Mouse (Mus musculus) neural tube, embryonic 11.5 days (tissue): ENCODE results near the gene Hpca. TPM values are rescaled to one million over a fixed set of nuclear protein-coding genes. Genes with fewer than 3 reads are reported as not detected.
A peak's percentile ranks its signal among the peaks of the same experiment; 100 is the strongest.

ENCODE experiments used
- ATAC-seq: fragments of 200-750 bp; cut with Nextera tagmentation; 2 replicates; pipeline ENCODE4 v1.8.0; 2017; ENCODE audit warnings: moderate number of reproducible peaks, mild to moderate bottlenecking, moderate TSS enrichment, moderate library complexity; ENCODE audit not compliant: insufficient read depth, low FRiP score, low TSS enrichment
- DNase-seq: peaks from one replicate; pipeline ENCODE4 v3.0.0-alpha.2; 2015; ENCODE audit warnings: low spot score
- H3K27ac ChIP-seq: fragments of 300-500 bp; sonication (generic); 2 replicates; pipeline ENCODE4 v1.5.1; 2014; ENCODE audit warnings: low read depth, mild to moderate bottlenecking, low read length
- H3K27me3 ChIP-seq: fragments of 300-500 bp; sonication (generic); 2 replicates; pipeline ENCODE4 v1.6.1; 2014; ENCODE audit warnings: mild to moderate bottlenecking, low read length, mixed read lengths; ENCODE audit not compliant: control insufficient read depth, insufficient read depth
- H3K36me3 ChIP-seq: fragments of 300-500 bp; sonication (generic); 2 replicates; pipeline ENCODE4 v1.6.1; 2014; ENCODE audit warnings: mild to moderate bottlenecking, low read length, moderate library complexity, mixed read lengths; ENCODE audit not compliant: control insufficient read depth, insufficient read depth
- H3K4me1 ChIP-seq: fragments of 300-500 bp; sonication (generic); 2 replicates; pipeline ENCODE4 v1.6.1; 2014; ENCODE audit warnings: low read length, mixed read lengths; ENCODE audit not compliant: control insufficient read depth, insufficient read depth
- H3K4me2 ChIP-seq: fragments of 300-500 bp; sonication (generic); 2 replicates; pipeline ENCODE4 v1.6.1; 2014; ENCODE audit warnings: low read depth, mild to moderate bottlenecking, moderate library complexity
- H3K4me3 ChIP-seq: fragments of 300-500 bp; sonication (generic); 2 replicates; pipeline ENCODE4 v1.5.1; 2014; ENCODE audit warnings: low read depth, low read length
- H3K9ac ChIP-seq: fragments of 300-500 bp; sonication (generic); 2 replicates; pipeline ENCODE4 v1.6.1; 2014; ENCODE audit warnings: mild to moderate bottlenecking, low read length
- H3K9me3 ChIP-seq: fragments of 300-500 bp; sonication (generic); 2 replicates; pipeline ENCODE4 v1.6.1; 2016; ENCODE audit warnings: low read length; ENCODE audit not compliant: control insufficient read depth
- WGBS: fragments of 180-500 bp; shearing (Covaris S2); extraction: QIAGEN DNeasy Blood & Tissue Kit; methylation state at CpG from one replicate; pipeline ENCODE4 v1.1.7; 2014; 5-methylcytosine and 5-hydroxymethylcytosine counted together
- polyA plus RNA-seq: library from polyadenylated mRNA; unstranded; fragments of >200 nt; fragmentation: Nextera tagmentation; extraction: Ambion mirVana; gene quantifications from 2 replicates; pipeline ENCODE4 v1.2.1, GENCODE M21; 2014

Hpca gene
- polyA plus RNA-seq, 1 experiment from 2014 or later, result 8.9 TPM

DNA sequence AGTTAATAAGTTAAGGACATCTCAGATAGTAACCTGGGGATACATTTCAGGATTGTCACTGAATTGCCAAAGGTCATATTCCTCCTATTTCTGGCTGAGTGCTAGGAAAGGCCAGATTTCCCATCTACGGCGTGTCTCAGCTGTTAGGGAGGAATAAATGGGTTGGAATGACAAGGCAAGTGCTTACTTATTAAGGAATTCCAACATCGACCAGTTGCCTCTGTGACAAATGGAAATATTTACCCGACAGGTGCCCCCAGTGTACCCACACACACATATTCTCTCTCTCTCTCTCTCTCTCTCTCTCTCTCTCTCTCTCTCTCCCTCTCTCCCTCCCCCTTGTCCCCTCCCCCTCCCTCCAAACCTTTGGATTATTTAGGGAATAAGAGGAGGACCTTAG is 24.1 kb upstream of the Hpca start:
- H3K4me3 ChIP-seq, result no peak overlapping the region
- peaks cover 2% of the 10 kb centered on the region for H3K36me3 ChIP-seq
- H3K4me1 ChIP-seq, result no peaks in the 10 kb centered on the region; the same call in 1 of the 2 replicates
- H3K27ac ChIP-seq, result no peak overlapping the region
- no peak for DNase-seq
- no peak overlapping the region for H3K9ac ChIP-seq
- no peaks in the 10 kb centered on the region for H3K27me3 ChIP-seq
- ATAC-seq, result no peak
- H3K9me3 ChIP-seq, result no peaks in the 10 kb centered on the region
- whole genome bisulfite sequencing, result 78% methylated on average over 4 of the region's 4 CpGs
- H3K4me2 ChIP-seq, result no peak overlapping the region

DNA sequence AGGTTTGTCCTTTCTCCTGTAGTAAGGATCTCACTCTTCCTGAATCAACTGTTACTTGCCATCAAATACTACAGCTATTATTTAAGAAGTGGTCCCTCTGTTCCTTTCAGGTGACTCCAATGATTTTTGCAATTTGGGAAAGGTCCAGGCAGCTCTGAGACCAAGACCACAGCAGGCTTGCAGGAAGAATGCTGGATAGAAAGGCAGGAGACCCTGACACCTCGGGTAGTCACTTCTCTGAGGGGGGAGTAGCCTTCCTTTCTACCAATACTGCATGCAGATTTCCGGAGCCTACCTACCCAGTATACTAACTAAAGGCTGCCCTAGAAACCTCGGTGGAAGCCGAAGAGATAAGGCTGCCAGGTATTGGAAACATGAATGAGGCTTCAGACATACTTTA is 23.6 kb upstream of the Hpca start:
- H3K9me3 ChIP-seq, result no peaks in the 10 kb centered on the region
- no peak overlapping the region for H3K4me3 ChIP-seq
- no peaks in the 10 kb centered on the region; the same call in 1 of the 2 replicates for H3K4me1 ChIP-seq
- H3K27me3 ChIP-seq, result no peaks in the 10 kb centered on the region
- WGBS, result 77% methylated on average over 4 of the region's 4 CpGs
- H3K27ac ChIP-seq, result 0 out of 2 replicates have a peak overlapping the region, but pooled peaks have one; percentile 42
- no peak overlapping the region for H3K4me2 ChIP-seq
- ATAC-seq (no peak), DNase-seq (no peak)
- H3K36me3 ChIP-seq, result peaks cover 3% of the 10 kb centered on the region
- H3K9ac ChIP-seq, result no peak overlapping the region

DNA sequence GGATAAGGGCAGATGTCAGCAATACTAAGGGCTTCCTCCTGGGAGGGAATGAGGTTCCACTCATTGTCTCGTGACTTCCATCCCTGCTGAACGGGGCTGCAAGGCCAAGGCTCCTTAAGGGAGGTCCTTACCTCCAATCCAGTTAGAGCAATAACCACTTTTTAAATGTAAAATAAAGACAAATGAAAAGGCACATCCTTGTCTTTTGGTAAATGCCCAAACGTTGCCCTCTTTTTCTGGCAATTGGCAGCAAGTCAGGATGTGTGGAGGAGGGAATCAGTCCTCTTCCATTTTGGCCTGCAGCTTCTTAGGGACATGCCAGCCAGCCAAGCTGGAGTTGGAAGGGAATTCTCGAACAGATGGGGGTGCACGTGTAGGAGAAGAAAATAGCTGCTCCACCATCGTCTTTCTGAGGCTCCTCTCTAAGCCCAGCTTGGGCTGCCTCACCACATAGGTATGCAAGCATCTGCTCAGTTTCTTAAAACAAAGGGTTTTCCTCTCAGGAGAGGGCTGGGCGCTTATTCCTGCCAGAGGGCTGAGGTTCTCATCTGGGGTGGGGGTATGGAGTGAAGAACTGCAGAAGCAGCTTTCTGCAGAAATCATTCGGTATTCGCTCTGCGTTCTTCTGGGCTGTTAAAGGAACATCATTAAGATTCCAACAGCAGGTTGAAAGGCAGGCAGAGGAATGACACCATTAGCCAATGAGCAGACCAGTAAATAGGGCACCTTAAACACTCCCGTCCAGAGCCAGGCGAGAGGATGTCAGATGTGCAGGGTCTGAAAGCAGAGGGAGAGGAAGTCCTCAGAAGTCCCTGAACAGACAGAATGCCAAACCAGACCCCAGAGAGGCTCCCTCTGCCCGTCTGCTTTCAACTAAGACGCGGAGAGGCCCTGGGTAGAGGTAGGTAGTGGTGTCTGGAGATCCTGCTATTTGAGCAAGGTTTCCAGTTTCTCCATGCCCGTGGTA is 22.8 kb upstream of the Hpca start:
- 51% methylated on average over 16 of the region's 16 CpGs for WGBS
- Histone ChIP-seq H3K36me3 (peaks cover 3% of the 10 kb centered on the region), H3K27ac (peak overlapping the region; percentile 42; the same call in 1 of the 2 replicates), H3K9ac (no peak overlapping the region), H3K27me3 (no peaks in the 10 kb centered on the region), H3K9me3 (no peaks in the 10 kb centered on the region), H3K4me3 (no peak overlapping the region), H3K4me2 (no peak overlapping the region), H3K4me1 (no peaks in the 10 kb centered on the region; the same call in 1 of the 2 replicates)
- ATAC-seq (no peak), DNase-seq (peak; percentile 23)

DNA sequence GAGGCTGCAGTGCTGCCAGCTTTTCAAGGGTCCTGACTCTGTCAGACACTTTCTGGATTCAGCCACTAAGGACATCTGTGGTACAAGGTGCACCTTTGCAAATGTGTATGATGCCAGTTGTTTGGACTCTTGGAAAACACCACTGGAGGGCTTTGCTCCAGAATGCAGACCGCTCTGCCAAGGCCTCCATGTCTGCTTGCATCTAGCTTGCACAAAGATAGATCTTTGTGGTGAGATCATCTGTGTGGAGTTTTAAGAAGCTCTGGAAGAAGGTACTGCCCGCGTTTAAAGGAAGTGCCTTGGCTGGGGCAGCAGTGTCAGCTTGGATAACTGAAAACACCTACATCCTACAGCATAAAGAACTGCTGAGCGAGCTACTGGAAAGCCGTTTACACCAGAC is 21.7 kb upstream of the Hpca start:
- no peak overlapping the region for H3K9ac ChIP-seq
- no peaks in the 10 kb centered on the region; the same call in 1 of the 2 replicates for H3K4me1 ChIP-seq
- WGBS, result 96% methylated on average over 5 of the region's 5 CpGs
- H3K27me3 ChIP-seq, result no peaks in the 10 kb centered on the region
- no peak overlapping the region for H3K4me2 ChIP-seq
- DNase-seq (no peak), ATAC-seq (no peak)
- H3K36me3 ChIP-seq, result peaks cover 3% of the 10 kb centered on the region
- no peak overlapping the region for H3K4me3 ChIP-seq
- no peak overlapping the region for H3K27ac ChIP-seq
- H3K9me3 ChIP-seq, result no peaks in the 10 kb centered on the region

DNA sequence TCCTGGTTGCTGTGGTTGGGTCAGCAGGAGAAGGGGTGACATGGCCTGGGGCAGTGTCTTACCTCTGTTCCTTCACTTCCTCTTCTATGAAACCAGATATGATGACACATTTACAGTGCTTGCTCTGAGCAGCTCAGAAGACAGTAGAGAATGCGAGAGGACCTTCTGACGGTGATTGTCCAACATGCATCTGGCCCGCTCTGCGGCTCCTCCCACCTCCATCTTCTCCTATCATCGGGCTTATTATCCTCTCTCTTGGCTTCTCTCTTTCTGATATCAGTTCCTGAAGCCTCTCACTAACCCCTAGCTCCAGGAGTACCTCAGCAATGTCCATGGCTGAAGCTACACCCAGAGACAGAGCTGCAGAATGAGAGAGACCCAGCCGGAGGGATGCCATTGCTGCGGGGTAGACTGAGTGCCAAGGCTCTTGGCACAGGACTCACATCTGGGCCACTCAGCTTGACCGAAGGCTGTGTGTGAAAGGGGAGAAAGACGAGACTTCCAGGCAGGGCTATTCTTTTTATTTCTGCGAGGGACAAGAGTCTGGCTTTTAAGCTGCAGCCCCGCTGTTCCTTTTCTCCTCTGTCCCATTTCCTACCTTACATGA is 20.7 kb upstream of the Hpca start:
- ATAC-seq (no peak), DNase-seq (no peak)
- Histone ChIP-seq H3K27me3 (no peaks in the 10 kb centered on the region), H3K27ac (no peak overlapping the region), H3K9me3 (no peaks in the 10 kb centered on the region), H3K9ac (no peak overlapping the region), H3K4me3 (no peak overlapping the region), H3K36me3 (peaks cover 3% of the 10 kb centered on the region), H3K4me2 (no peak overlapping the region), H3K4me1 (peaks cover under 1% of the 10 kb centered on the region; the same call in 1 of the 2 replicates)
- 90% methylated on average over 11 of the region's 11 CpGs for WGBS

DNA sequence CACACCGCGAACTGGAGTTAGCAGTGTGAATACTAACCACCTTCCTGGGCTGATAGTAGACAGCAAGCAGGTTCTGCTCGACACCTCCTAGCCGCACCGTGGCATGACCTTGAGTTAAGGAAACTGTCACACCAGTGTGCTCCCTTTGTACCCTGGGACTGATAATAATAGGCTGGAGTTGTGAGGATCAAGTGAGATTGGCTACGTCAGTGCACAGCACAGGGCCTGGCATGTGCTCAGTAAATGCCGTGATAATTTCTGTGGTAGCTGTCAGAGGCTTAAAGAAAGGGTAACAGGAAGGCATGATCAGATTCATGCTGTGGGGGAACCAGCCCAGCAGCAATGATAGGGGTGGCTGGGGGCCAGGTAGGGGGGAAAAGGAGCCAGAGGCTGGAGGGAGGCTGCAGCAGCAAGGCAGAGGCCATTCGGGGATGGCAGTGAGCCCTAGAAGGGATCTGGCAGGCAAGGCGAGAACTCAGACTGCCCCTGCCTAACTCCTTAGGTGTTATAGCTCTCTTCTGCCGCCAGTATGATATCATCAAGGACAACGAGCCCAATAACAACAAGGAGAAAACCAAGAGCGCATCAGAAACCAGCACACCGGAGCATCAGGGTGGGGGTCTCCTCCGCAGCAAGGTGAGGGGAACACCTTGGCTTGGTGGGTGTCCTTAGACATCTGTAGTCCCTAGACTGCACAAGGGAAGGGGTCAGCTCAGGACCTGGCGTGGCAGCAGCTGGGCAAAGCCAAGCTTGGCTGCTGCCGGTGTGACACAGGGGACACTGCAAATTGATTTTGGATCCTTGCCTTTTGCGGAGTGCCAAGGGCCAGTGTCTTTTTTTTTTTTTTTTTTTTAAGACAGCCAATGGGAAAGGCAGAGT is 20.0 kb upstream of the Hpca start:
- H3K27ac ChIP-seq, result no peak overlapping the region
- no peak overlapping the region for H3K9ac ChIP-seq
- H3K36me3 ChIP-seq, result peaks cover 3% of the 10 kb centered on the region
- 83% methylated on average over 17 of the region's 17 CpGs for WGBS
- no peaks in the 10 kb centered on the region for H3K9me3 ChIP-seq
- H3K4me2 ChIP-seq, result no peak overlapping the region
- H3K4me1 ChIP-seq, result peaks cover 4% of the 10 kb centered on the region; the same call in 1 of the 2 replicates
- no peaks in the 10 kb centered on the region for H3K27me3 ChIP-seq
- ATAC-seq, result no peak
- DNase-seq, result no peak
- no peak overlapping the region for H3K4me3 ChIP-seq

DNA sequence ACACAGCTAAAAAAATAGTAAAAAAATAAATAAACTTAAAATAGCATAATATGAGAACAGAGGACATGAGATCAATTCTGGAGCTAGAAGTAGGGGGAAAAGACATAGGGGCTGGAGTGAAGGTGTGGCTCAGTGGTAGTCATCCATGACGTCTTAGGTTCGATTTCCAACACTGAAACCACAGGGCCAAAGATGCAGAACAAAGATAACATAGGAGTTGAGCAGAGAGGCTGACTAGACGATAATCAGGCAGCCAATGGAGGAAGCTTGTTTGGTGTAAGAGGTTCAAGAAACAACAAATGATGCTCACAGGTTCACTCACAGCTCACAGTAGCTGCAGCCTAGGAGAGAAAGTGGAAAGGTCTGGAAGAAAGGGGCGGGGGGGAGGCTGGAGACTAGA is 19.0 kb upstream of the Hpca start:
- Histone ChIP-seq H3K36me3 (peaks cover 3% of the 10 kb centered on the region), H3K9ac (no peak overlapping the region), H3K4me3 (no peak overlapping the region), H3K4me1 (peaks cover 4% of the 10 kb centered on the region; the same call in 1 of the 2 replicates), H3K27me3 (0 out of 2 replicates have a peak, but pooled peaks cover 3% of the 10 kb centered on the region), H3K9me3 (no peaks in the 10 kb centered on the region), H3K27ac (no peak overlapping the region), H3K4me2 (no peak overlapping the region)
- DNase-seq (no peak), ATAC-seq (no peak)
- 81% methylated on average over 4 of the region's 4 CpGs for WGBS

DNA sequence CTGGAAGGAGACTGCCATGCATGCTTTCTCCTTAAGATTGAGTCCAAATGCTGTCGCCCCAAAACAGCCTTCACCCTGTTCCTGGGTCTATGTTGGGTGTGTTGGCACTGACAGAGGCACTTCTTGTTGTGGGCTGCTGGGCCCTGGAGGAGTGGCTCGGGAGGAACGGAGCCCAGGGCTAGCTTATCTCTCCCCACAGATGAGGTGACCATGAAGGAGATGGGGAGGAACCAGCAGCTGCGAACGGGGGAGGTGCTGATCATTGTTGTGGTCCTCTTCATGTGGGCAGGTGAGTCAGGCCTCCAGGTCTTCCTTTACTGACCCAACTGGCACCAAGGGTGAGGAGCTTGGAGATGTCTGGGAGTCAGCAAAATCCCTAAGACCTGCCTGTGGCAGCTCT is 17.8 kb upstream of the Hpca start:
- no peak overlapping the region for H3K4me2 ChIP-seq
- 0 out of 2 replicates have a peak, but pooled peaks cover 3% of the 10 kb centered on the region for H3K27me3 ChIP-seq
- ATAC-seq (no peak), DNase-seq (no peak)
- H3K27ac ChIP-seq, result no peak overlapping the region
- WGBS, result 92% methylated on average over 5 of the region's 5 CpGs
- no peak overlapping the region for H3K9ac ChIP-seq
- peaks cover 9% of the 10 kb centered on the region; the same call in 1 of the 2 replicates for H3K4me1 ChIP-seq
- no peaks in the 10 kb centered on the region for H3K9me3 ChIP-seq
- no peak overlapping the region for H3K4me3 ChIP-seq
- peaks cover 3% of the 10 kb centered on the region for H3K36me3 ChIP-seq
